Mouse (Mus musculus) E14TG2a.4 (cell line): ENCODE measurements around the gene Gm49510.

ENCODE experiments used
- CTCF ChIP-seq: conservative IDR thresholded peaks from 2 replicates; pipeline ENCODE4 v1.5.1; 2014; ENCODE audit warnings: low read length
- NANOG ChIP-seq: IDR thresholded peaks from 2 replicates; pipeline ENCODE4 v1.6.1; 2014; ENCODE audit warnings: borderline replicate concordance, low read length, mixed read lengths
- POU5F1 ChIP-seq: IDR thresholded peaks from 2 replicates; pipeline ENCODE4 v1.6.1; 2014; ENCODE audit warnings: low read length, borderline replicate concordance

GRCm38 (mm10) chr15:78859311-78859710 is 40.2 kb upstream of the Gm49510 start:
- no peak for TF ChIP-seq CTCF
- TF ChIP-seq POU5F1: no peak
- TF ChIP-seq NANOG: no peak
